Mouse (Mus musculus) R1 (cell line): ENCODE measurements around the gene Plch1.

ENCODE experiments used
- DNase-seq: peaks from one replicate; pipeline ENCODE4 v3.0.0-alpha.2; 2018; ENCODE audit warnings: low read depth, low spot score

The Plch1 gene

GRCm38 (mm10) chr3:63862716-63863115 lies 36.6 kb downstream of the Plch1 start:
- no peak for DNase-seq

GRCm38 (mm10) chr3:63852828-63853227 lies 46.4 kb downstream of the Plch1 start:
- DNase-seq, result no peak

DNA sequence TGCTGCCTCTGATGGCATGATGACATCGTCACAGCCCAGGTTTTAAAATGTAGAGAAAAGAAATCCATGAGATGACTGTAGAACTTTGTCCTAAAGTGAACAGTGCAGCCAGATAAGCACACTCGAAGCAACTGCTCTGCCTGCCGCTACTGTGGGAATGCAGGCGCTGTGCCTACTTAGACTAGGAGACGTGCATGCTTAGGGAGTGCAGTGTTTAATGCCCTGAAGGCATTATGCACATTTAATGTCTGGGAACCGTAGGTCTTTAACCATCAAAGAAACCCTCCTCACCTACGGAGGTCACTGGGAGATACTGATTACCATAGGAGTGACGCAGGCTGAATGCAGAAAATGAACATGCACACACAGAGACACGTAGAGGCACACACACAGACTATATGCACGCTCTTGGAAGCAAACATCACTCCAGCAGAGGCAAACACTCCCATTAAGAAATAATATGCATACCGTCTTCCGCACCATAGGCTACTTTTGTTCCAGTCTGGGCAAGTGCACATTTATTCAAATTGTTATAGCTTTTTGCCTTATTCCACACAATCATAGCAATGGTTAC lies 48.1 kb downstream of the Plch1 start:
- no peak for DNase-seq

DNA sequence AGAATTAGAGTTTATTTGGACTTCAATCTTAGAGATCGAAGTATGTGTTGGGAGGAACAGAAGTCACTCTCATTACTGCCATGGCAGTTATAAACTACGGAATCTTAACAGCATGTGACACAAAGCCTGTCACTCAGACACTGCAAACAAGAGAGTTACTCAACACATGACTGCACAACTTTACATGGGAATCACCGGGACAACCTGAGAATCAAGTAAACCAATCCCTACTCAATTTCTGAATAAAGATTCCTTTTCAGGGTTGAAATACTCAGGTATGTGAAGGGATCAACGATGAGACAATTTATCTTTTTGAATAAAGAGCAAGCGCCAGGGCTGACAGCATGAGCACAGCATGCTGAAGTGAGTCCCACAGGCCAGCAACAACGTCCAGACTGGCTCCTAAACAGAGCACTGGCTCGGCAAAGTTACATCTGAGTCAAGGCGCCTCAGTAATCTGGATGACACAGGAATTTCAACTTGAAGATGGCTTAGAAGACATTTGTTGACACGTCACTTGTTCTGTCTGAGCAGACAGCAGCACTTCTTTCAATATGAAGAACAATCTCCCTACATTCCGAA lies 49.4 kb downstream of the Plch1 start:
- DNase-seq, result no peak

- no peak for DNase-seq
Measured at GRCm38 (mm10) chr3:63844141-63844540, 55.1 kb downstream of the Plch1 start.

DNA sequence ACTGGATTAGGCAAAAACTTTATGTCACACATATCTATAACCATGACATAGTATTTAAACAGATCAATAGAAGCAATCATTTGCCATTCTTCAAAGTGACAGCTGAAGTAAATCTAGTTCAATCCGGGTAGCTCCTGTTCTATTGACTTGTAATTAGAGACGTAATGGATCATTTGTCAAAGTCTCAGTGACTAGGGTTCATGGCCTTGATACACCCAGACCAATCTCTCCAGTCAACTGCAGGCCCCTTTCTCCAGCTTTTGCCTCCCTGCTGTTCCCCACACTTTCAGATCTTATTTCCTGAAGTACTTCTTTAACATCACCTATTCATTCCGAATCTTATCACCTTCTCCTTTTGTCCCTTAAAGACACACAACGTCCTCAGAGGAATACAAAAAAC lies 56.8 kb downstream of the Plch1 start:
- peak; percentile 74 for DNase-seq

DNA sequence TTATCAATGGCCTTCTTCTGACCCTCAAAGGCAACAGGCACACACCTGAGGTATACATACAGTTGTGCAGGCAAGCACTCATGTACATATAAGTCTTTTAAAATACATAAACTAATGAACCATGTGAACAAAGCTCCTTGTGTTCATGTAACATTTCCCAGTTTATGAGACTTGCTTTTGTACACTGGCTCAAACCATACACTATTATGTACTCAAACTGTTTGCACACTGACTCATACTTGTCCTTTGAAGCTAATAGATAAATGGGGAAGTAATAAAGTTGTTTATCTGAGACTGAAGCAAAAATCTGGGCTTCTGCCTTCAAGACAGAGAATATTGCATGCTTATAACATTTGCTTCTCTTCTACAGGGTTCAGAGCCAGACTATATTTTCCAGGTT lies 61.5 kb downstream of the Plch1 start:
- DNase-seq, result no peak

- DNase-seq, result no peak
Measured at GRCm38 (mm10) chr3:63836937-63837632, 62.2 kb downstream of the Plch1 start.

- no peak for DNase-seq
Measured at GRCm38 (mm10) chr3:63835816-63836215, 63.5 kb downstream of the Plch1 start.

DNA sequence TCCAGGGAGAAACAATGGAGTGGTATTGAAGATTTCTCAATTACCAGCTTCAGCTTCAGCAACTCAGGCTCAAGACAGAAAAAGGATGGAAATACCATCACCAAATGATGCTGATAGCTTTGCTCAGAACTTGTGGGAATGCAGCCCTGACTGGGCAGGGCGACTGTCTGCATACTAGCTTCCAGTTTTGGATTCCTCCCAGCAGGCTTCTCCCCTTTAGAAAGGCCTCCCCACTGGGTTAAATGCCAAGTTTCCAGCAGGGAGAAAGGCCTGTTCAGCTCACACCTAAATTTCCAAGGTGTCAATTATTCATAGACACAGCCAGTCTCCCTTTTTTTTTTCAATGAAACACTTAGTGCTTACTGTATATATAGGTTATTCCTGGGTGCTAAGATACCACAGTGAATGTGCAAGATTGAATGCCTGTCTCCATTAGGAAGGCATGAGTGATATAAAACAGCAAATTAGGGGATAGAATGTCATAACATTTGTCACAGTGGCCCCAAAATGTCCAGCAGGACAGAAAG lies 75.3 kb downstream of the Plch1 start:
- peak; percentile 54 for DNase-seq

GRCm38 (mm10) chr3:63822631-63823030 lies 76.6 kb downstream of the Plch1 start:
- DNase-seq, result no peak

DNA sequence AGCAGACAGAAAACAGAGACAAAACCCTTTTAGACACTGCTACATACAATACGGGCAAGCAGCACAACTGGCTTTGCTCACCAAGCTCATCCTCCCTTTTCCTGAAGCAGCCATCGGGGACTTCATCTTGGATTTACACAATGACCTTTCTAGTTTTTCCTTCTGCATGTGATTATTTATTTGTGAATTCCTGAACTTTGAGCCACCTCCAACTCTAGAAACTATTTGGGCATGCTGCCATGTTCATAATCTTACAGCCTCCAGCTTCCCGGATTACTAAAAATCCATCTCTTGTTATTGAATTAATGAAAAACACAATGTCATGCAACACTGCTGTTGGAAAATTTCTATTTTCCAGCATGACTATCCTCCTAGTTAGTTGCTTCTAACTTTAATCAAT lies 84.1 kb downstream of the Plch1 start:
- DNase-seq, result no peak

DNA sequence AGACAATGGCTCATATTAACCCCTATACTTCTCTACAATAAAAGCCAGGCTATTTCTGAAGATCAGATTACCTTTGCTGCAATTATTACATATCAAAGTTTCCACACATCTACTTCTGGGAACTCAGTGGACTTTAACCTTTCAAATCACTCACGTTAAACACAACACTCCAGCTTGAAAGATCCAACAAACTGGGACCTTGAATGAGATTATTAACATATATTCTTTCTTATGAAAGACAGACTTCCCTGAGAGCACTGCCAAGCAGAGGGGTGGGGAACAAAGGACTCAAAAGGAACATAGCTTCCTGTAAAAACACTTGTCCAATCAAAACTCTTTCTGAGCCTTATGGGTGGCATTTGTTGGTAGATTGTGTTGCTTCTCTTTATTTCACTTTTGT lies 85.1 kb downstream of the Plch1 start:
- DNase-seq, result no peak

- DNase-seq, result no peak
Measured at GRCm38 (mm10) chr3:63806906-63807305, 92.4 kb downstream of the Plch1 start.

- DNase-seq, result no peak
Measured at GRCm38 (mm10) chr3:63805496-63805895, 93.8 kb downstream of the Plch1 start.

- DNase-seq, result no peak
Measured at GRCm38 (mm10) chr3:63800685-63801084, 98.6 kb downstream of the Plch1 start.

DNA sequence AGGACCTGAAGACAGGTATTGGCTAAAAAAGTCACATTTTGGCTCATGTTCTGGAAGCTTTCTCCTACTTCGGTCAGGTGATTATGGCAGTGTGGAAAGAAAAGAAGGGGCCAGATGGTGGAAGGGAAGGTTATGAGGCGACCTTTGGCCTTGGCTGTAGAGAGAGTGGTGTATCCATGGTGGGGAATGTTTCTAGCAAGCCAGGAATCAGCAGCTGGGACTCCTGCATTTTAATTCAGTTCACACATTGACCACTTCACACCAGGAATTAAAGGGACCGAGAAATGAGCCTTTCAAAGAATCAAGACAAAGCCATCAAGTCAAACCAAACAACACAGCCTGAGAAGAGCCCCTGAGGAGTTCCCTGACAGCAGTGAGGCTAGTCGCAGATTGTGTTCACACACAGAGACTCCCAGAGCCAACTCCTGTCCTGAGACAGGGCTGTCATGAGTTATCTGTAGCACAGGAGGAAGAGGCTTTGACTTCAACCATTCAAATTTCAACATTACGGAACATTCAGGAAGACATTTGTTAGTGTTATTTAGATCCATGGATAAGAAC lies 112.4 kb downstream of the Plch1 start:
- no peak for DNase-seq

GRCm38 (mm10) chr3:63772617-63773305 lies 126.5 kb downstream of the Plch1 start:
- DNase-seq, result no peak

GRCm38 (mm10) chr3:63760821-63761220 lies 138.5 kb downstream of the Plch1 start:
- DNase-seq, result no peak

DNA sequence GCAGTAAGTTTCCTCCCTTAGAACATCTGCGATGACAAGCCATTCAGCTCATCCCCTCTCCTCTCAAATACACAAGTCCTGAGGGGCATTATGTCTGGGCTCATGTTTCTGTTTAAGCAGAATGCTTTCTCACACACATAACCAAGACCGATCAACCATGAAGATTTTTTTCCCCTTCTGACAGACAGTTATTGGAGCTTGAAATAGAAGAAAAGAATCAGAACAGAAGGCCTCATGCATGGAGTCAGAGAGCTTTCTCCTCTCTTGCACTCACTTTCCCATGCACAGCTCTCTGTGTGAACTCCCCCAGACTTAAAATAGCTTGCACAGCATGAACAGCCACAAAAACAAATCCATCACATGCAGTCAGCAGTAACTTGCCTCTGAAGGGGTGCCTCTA lies 159.2 kb downstream of the Plch1 start:
- DNase-seq, result no peak

GRCm38 (mm10) chr3:63728325-63728724 lies 170.9 kb downstream of the Plch1 start:
- no peak for DNase-seq
